Mouse (Mus musculus) testis, adult 2 months (tissue): Measurements from ENCODE around the gene Fam169b. TPM values are rescaled to one million over a fixed set of nuclear protein-coding genes. Genes with fewer than 3 reads are reported as not detected.

Source experiments
- H3K27ac ChIP-seq: fragments of 200-500 bp; 2 replicates; pipeline ENCODE4 v1.5.1; 2012; ENCODE audit warnings: low read depth, low read length; ENCODE audit not compliant: control insufficient read depth, insufficient read depth
- H3K27me3 ChIP-seq: fragments of 200-500 bp; 2 replicates; pipeline ENCODE4 v1.6.1; 2012; ENCODE audit warnings: mild to moderate bottlenecking, low read length, moderate library complexity; ENCODE audit not compliant: control insufficient read depth, insufficient read depth
- H3K36me3 ChIP-seq: fragments of 200-500 bp; 2 replicates; pipeline ENCODE4 v1.6.1; 2012; ENCODE audit warnings: mild to moderate bottlenecking, low read length; ENCODE audit not compliant: control insufficient read depth, insufficient read depth
- H3K4me1 ChIP-seq: fragments of 200-500 bp; 2 replicates; pipeline ENCODE4 v1.6.1; 2012; ENCODE audit warnings: low read length; ENCODE audit not compliant: control insufficient read depth, insufficient read depth
- H3K4me3 ChIP-seq: fragments of 200-500 bp; 2 replicates; pipeline ENCODE4 v1.5.1; 2012; ENCODE audit warnings: low read depth, mild to moderate bottlenecking, low read length, moderate library complexity, mixed read lengths; ENCODE audit not compliant: control insufficient read depth
- CTCF ChIP-seq: fragments of 200-500 bp; IDR thresholded peaks from 2 replicates; pipeline ENCODE4 v1.5.1; 2012; ENCODE audit warnings: low read depth, mild to moderate bottlenecking, inconsistent platforms, low read length, moderate library complexity; ENCODE audit not compliant: control insufficient read depth, insufficient read depth, insufficient replicate concordance
- POLR2A ChIP-seq: fragments of 200-500 bp; IDR thresholded peaks from 2 replicates; pipeline ENCODE4 v1.6.1; 2012; ENCODE audit warnings: low read depth, mild to moderate bottlenecking, inconsistent platforms, low read length, moderate library complexity; ENCODE audit not compliant: control insufficient read depth
- polyA plus RNA-seq: library from polyadenylated mRNA; depleted of rRNA; stranded (reverse); fragments of >200 nt; gene quantifications from 2 replicates; pipeline ENCODE4 v1.2.3, GENCODE M21; 2012

Fam169b gene
- polyA plus RNA-seq, 1 experiment: 0.78 TPM

- H3K36me3 ChIP-seq: no peaks in the 10 kb centered on the region; the same call in 1 of the 2 replicates
- TF ChIP-seq CTCF (no peak), POLR2A (no peak)
- H3K4me1 ChIP-seq: no peaks in the 10 kb centered on the region
- no peaks in the 10 kb centered on the region for H3K27me3 ChIP-seq
- no peak overlapping the region for H3K27ac ChIP-seq
- no peak overlapping the region for H3K4me3 ChIP-seq
Measured at GRCm38 (mm10) chr7:68345963-68346362, 72.3 kb downstream of the Fam169b start.

- no peak overlapping the region for H3K27ac ChIP-seq
- H3K4me1 ChIP-seq: peaks cover 8% of the 10 kb centered on the region
- TF ChIP-seq CTCF: no peak
- no peak for TF ChIP-seq POLR2A
- H3K36me3 ChIP-seq: no peaks in the 10 kb centered on the region
- no peak overlapping the region for H3K4me3 ChIP-seq
- H3K27me3 ChIP-seq: no peaks in the 10 kb centered on the region
Measured at GRCm38 (mm10) chr7:68355325-68356076, 81.9 kb downstream of the Fam169b start.

- peak; percentile 43; the same call in 1 of the 2 replicates for TF ChIP-seq CTCF
- no peak for TF ChIP-seq POLR2A
- no peak overlapping the region for H3K27ac ChIP-seq
- peaks cover 8% of the 10 kb centered on the region for H3K4me1 ChIP-seq
- H3K4me3 ChIP-seq: no peak overlapping the region
- H3K27me3 ChIP-seq: no peaks in the 10 kb centered on the region
- H3K36me3 ChIP-seq: no peaks in the 10 kb centered on the region
Measured at GRCm38 (mm10) chr7:68357407-68357806, 83.8 kb downstream of the Fam169b start.

- TF ChIP-seq CTCF (no peak), POLR2A (no peak)
- H3K27ac ChIP-seq: no peak overlapping the region
- H3K4me1 ChIP-seq: no peaks in the 10 kb centered on the region
- H3K36me3 ChIP-seq: no peaks in the 10 kb centered on the region
- H3K4me3 ChIP-seq: no peak overlapping the region
- no peaks in the 10 kb centered on the region for H3K27me3 ChIP-seq
Measured at GRCm38 (mm10) chr7:68362609-68363008, 89.0 kb downstream of the Fam169b start.

- Histone ChIP-seq H3K4me3 (no peak overlapping the region), H3K4me1 (no peaks in the 10 kb centered on the region), H3K36me3 (no peaks in the 10 kb centered on the region), H3K27me3 (no peaks in the 10 kb centered on the region), H3K27ac (no peak overlapping the region)
- TF ChIP-seq POLR2A (no peak), CTCF (no peak)
Measured at GRCm38 (mm10) chr7:68365711-68366110, 92.1 kb downstream of the Fam169b start.

GRCm38 (mm10) chr7:68368948-68369347 lies 95.3 kb downstream of the Fam169b start:
- Histone ChIP-seq H3K4me3 (no peak overlapping the region), H3K27me3 (no peaks in the 10 kb centered on the region), H3K36me3 (no peaks in the 10 kb centered on the region), H3K27ac (no peak overlapping the region), H3K4me1 (no peaks in the 10 kb centered on the region)
- TF ChIP-seq CTCF: no peak
- no peak for TF ChIP-seq POLR2A

GRCm38 (mm10) chr7:68369694-68370093 lies 96.1 kb downstream of the Fam169b start:
- peak overlapping the region; percentile 20 for H3K4me3 ChIP-seq
- no peaks in the 10 kb centered on the region for H3K4me1 ChIP-seq
- no peak overlapping the region for H3K27ac ChIP-seq
- TF ChIP-seq POLR2A (no peak), CTCF (peak; percentile 96)
- H3K27me3 ChIP-seq: no peaks in the 10 kb centered on the region
- no peaks in the 10 kb centered on the region for H3K36me3 ChIP-seq
